Mouse (Mus musculus): ENCODE measurements around the gene Mlc1. TPM values are rescaled to one million over a fixed set of nuclear protein-coding genes. Genes with fewer than 3 reads are reported as not detected.

Gene Mlc1
- 2.1 and 2.5 TPM in 2 replicates for polyA plus RNA-seq (2012; rRNA removed)

GRCm38 (mm10) chr15:88978281-88979137, at the start of gene Mlc1:
Gene Mlc1 (minus strand): TSS chr15:88979007.

GRCm38 (mm10) chr15:88982534-88983079, 3.8 kb upstream of the Mlc1 start, which contains the start of gene Mov10l1:
Gene Mov10l1 (plus strand): TSS chr15:88982909.

GRCm38 (mm10) chr15:88954368-88955072, 24.3 kb downstream of the Mlc1 start, which contains the start of gene Ttll8:
Gene Ttll8 (minus strand): TSS chr15:88954418.

Other genes with a start within 250 kb of the Mlc1 start
- 15.8 and 16.7 TPM in 2 replicates for gene Brd1, start 244.8 kb downstream of the Mlc1 start, polyA plus RNA-seq (2012; rRNA removed)
- 4.3 and 4.9 TPM in 2 replicates for gene Zbed4, start 227.3 kb downstream of the Mlc1 start, polyA plus RNA-seq (2012; rRNA removed)
- 28.6 and 32.4 TPM in 2 replicates for gene Alg12, start 159.7 kb downstream of the Mlc1 start, polyA plus RNA-seq (2012; rRNA removed)
- 139 and 159 TPM in 2 replicates for gene Creld2, start 159.4 kb downstream of the Mlc1 start, polyA plus RNA-seq (2012; rRNA removed)
- 63.3 and 98.5 TPM in 2 replicates for gene Pim3, start 116.8 kb downstream of the Mlc1 start, polyA plus RNA-seq (2012; rRNA removed)
- gene Ttll8, start 24.6 kb downstream of the Mlc1 start, polyA plus RNA-seq (2012; rRNA removed): 0.20 and 0.26 TPM in 2 replicates
- gene Mov10l1, start 3.9 kb upstream of the Mlc1 start, polyA plus RNA-seq (2012; rRNA removed): 0.34 and 0.67 TPM in 2 replicates
- gene Panx2, start 80.7 kb upstream of the Mlc1 start, polyA plus RNA-seq (2012; rRNA removed): 0.62 and 0.70 TPM in 2 replicates
- gene Trabd, start 96.1 kb upstream of the Mlc1 start, polyA plus RNA-seq (2012; rRNA removed): 58.9 and 62.0 TPM in 2 replicates
- 73.6 and 94.2 TPM in 2 replicates for gene Selenoo, start 110.1 kb upstream of the Mlc1 start, polyA plus RNA-seq (2012; rRNA removed)
- gene Tubgcp6, start 144.1 kb upstream of the Mlc1 start, polyA plus RNA-seq (2012; rRNA removed): 37.1 and 42.9 TPM in 2 replicates
- gene Hdac10, start 149.7 kb upstream of the Mlc1 start, polyA plus RNA-seq (2012; rRNA removed): 42.8 and 50.8 TPM in 2 replicates
- 6.4 and 7.5 TPM in 2 replicates for gene Mapk12, start 161.7 kb upstream of the Mlc1 start, polyA plus RNA-seq (2012; rRNA removed)
- 7.5 and 9.2 TPM in 2 replicates for gene Mapk11, start 170.6 kb upstream of the Mlc1 start, polyA plus RNA-seq (2012; rRNA removed)
- gene Plxnb2, start 201.8 kb upstream of the Mlc1 start, polyA plus RNA-seq (2012; rRNA removed): 252 and 286 TPM in 2 replicates
- gene Dennd6b, start 217.5 kb upstream of the Mlc1 start, polyA plus RNA-seq (2012; rRNA removed): 28.0 and 31.9 TPM in 2 replicates
- gene Ppp6r2, start 232.5 kb upstream of the Mlc1 start, polyA plus RNA-seq (2012; rRNA removed): 197 and 489 TPM in 2 replicates